Mouse (Mus musculus): Measurements from ENCODE around the gene Nkiras1. TPM values are rescaled to one million over a fixed set of nuclear protein-coding genes. Genes with fewer than 3 reads are reported as not detected.

Gene Nkiras1
- polyA plus RNA-seq, 1 experiment from 2014 or later: 17.7 TPM

GRCm38 (mm10) chr14:18274526-18274925, 3.6 kb downstream of the Nkiras1 start:
- DNase-seq (ENCODE audit: low spot score): no peak

- no peak for DNase-seq (ENCODE audit: low spot score)
Observed at GRCm38 (mm10) chr14:18280375-18280774, 9.4 kb downstream of the Nkiras1 start.

- peak; percentile 53 for DNase-seq (ENCODE audit: low spot score)
Observed at GRCm38 (mm10) chr14:18284581-18284980, 13.6 kb downstream of the Nkiras1 start.

- DNase-seq (ENCODE audit: low spot score): no peak
Observed at GRCm38 (mm10) chr14:18285476-18285875, 14.5 kb downstream of the Nkiras1 start.

GRCm38 (mm10) chr14:18286441-18286840, 15.5 kb downstream of the Nkiras1 start:
- no peak for DNase-seq (ENCODE audit: low spot score)

GRCm38 (mm10) chr14:18287391-18287790, 16.5 kb downstream of the Nkiras1 start:
- no peak for DNase-seq (ENCODE audit: low spot score)

- no peak for DNase-seq (ENCODE audit: low spot score)
Observed at GRCm38 (mm10) chr14:18292111-18292510, 21.2 kb downstream of the Nkiras1 start.

- DNase-seq (ENCODE audit: low spot score): no peak
Observed at GRCm38 (mm10) chr14:18292578-18292977, 21.6 kb downstream of the Nkiras1 start.

GRCm38 (mm10) chr14:18297441-18297840, 26.5 kb downstream of the Nkiras1 start:
- no peak for DNase-seq (ENCODE audit: low spot score)

- no peak for DNase-seq (ENCODE audit: low spot score)
Observed at GRCm38 (mm10) chr14:18298874-18299273, 27.9 kb downstream of the Nkiras1 start.

GRCm38 (mm10) chr14:18300676-18301075, 29.7 kb downstream of the Nkiras1 start:
- no peak for DNase-seq (ENCODE audit: low spot score)

GRCm38 (mm10) chr14:18301591-18301990, 30.7 kb downstream of the Nkiras1 start:
- peak; percentile 34 for DNase-seq (ENCODE audit: low spot score)

- DNase-seq (ENCODE audit: low spot score): no peak
Observed at GRCm38 (mm10) chr14:18302750-18303149, 31.8 kb downstream of the Nkiras1 start.

- no peak for DNase-seq (ENCODE audit: low spot score)
Observed at GRCm38 (mm10) chr14:18303262-18303661, 32.3 kb downstream of the Nkiras1 start.

GRCm38 (mm10) chr14:18304165-18304564, 33.2 kb downstream of the Nkiras1 start:
- DNase-seq (ENCODE audit: low spot score): no peak

GRCm38 (mm10) chr14:18317457-18318411, 46.8 kb downstream of the Nkiras1 start:
- no peak for DNase-seq (ENCODE audit: low spot score)

GRCm38 (mm10) chr14:18326968-18327672, 56.2 kb downstream of the Nkiras1 start:
- DNase-seq (ENCODE audit: low spot score): no peak

- DNase-seq (ENCODE audit: low spot score): peak; percentile 61
Observed at GRCm38 (mm10) chr14:18330789-18331692, 60.1 kb downstream of the Nkiras1 start.

GRCm38 (mm10) chr14:18331693-18332131, 60.8 kb downstream of the Nkiras1 start, which contains the start of gene Ube2e1:
Gene Ube2e1 (minus strand): TSS chr14:18331859.
- peak; percentile 86 for DNase-seq (ENCODE audit: low spot score)

Data from thymus, postnatal 0 days (tissue).